ENCODE assay signal across 18 mouse cellular contexts in the genomic region with DNA sequence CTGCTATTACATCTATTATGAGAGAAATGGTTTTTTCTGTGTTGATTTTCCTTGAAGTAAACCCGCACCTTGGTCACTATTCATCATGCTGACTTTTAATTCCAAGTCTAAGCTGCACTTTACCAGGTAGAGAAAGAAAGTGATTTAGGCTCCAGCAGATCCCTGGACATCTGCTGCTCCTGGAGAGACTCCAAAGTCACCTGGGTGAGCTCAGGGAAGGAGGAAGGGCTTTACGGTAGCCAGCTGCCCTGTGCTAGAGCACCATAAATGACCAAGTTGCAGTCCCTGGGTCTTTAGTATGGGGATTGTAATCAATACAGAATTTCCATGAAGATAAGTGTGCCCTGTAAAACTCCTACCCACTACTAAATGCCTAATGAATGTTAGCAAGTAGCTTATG.
"Had no signal": no experiment of that assay in that cellular context is flagged by ENCODE, and none has a peak within 500 bp of the region (broad histone marks: within the 10 kb centered on the region; RNA-seq: fewer than 3 reads in every experiment).

No protein-coding gene starts in this region.

- DNase-seq: gastrocnemius, postnatal 14 days; gastrocnemius, postnatal 36 days; heart, adult 11 months; heart, adult 2 months; heart, postnatal 14 days; heart, postnatal 36 days; kidney, adult 11 months; kidney, adult 2 months; kidney, adult 9 months; kidney, postnatal 14 days; kidney, postnatal 36 days; layer of hippocampus, adult 9-11 months; layer of hippocampus, postnatal 36 days; left cerebral cortex, postnatal 4 days; lung, adult 18-20 months had no signal

- ATAC-seq: hindbrain, postnatal 0 days; intestine, embryonic 16.5 days; liver, embryonic 12.5 days had no signal
